Mouse (Mus musculus) spleen, adult 2 months (tissue): ENCODE data around the gene Lpcat3.

ENCODE experiments used
- CTCF ChIP-seq: fragments of 200-500 bp; IDR thresholded peaks from 2 replicates; pipeline ENCODE4 v1.5.1; 2011; ENCODE audit warnings: mild to moderate bottlenecking, inconsistent platforms; ENCODE audit not compliant: insufficient read depth, insufficient read length, insufficient replicate concordance; ENCODE audit errors: extremely low read depth
- POLR2A ChIP-seq: fragments of 200-500 bp; IDR thresholded peaks from 2 replicates; pipeline ENCODE4 v1.6.1; 2011; ENCODE audit warnings: low read depth, low read length, inconsistent platforms

DNA sequence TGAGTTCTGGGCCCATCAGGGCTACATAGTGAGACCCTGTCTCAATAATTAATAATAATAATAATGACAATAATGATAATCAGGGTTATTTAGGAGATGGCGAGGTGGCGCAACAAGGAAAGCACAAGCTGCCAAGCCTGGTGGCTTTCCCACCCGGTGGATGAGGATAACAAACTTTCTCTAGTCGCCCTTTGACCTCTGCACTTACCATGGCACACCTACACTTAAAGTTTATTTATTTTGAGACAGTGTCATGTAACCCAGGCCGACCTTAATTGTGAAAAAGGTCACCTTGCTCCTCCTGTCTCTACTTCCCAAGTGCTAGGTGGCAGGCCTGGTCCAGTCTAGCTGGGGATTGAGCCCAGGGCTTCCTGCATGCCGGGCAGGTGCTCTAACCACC lies 35.9 kb downstream of the Lpcat3 start:
- TF ChIP-seq CTCF (no peak), POLR2A (no peak)
